Mouse (Mus musculus): ENCODE measurements around the gene Aldh16a1. TPM values are rescaled to one million over a fixed set of nuclear protein-coding genes. Genes with fewer than 3 reads are reported as not detected.

Gene Aldh16a1
- 10 to 100 TPM; 16.9 to 18.6 (median 17.6) TPM for total RNA-seq (2022)

DNA sequence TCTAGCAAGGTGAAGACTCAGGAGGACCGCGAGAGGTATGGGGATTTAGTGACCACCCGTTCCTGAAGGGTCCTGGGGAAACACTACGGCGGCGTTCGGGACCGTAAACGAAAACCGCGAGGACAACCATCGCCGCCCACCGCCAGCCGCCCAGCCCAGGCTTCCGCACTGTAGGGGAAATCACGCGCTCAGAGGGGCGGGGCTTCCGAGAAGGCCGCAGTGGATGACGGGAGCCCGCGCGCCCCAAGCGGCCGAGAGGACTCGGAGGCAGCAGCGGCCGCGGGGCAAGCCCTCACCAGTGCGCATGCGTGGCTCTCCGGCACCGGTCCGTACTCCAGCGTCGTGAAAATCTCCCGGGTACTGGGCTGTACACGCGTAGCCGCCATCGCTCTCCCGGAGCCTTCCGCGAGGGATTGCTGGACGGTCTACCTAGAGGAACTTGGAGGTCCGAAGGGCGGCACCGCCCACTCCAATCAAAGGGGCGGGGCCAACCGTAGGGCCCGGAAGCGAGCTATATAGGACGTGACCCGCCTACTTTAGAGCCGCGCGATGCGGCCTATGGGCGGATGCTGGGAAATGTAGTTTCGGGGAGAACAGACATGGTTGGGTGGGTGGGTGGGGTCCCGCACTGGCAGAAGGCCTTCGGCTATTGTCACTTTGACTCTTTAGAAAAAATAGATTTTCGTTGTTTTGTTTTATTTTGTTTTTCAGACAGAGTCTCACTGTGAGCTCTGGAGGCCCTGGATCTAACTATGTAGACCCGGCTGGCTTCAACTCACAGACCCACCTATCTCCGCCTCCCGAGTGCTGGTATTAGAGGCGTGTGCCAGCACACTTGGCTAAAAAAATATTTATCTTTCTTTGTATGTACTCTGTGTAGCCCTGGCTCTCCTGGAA lies at the start of gene Aldh16a1, which contains the start of gene Pih1d1:
TSS of gene Aldh16a1 (minus strand) at position 489 of the 897 bp plus-strand sequence.
TSS of gene Pih1d1 (plus strand) at position 208 of the 897 bp plus-strand sequence.
- peak; percentile 93 to 98 for DNase-seq (ENCODE audit: low spot score in 2 of 2)

DNA sequence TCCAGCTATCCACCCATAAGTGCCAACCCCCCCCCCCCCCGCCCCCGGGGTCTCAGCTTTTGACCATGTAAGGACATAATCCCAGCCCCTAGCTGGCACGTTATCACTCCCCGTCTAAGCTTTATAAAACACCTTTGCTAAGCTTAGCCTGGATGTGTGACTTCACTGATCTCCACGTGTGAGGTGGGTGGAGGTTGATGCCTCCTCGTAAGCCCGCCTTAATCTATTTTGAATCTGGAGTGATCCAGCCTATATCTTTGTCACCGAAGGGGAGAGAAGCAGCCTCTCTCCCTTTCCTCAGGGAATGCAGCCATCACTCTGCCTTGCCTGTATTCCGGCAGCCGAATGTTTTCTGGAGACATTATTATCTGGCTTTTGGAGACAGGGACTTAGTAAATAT lies 48.3 kb upstream of the Aldh16a1 start:
- DNase-seq (ENCODE audit: low spot score in 2 of 2), result no peak

DNA sequence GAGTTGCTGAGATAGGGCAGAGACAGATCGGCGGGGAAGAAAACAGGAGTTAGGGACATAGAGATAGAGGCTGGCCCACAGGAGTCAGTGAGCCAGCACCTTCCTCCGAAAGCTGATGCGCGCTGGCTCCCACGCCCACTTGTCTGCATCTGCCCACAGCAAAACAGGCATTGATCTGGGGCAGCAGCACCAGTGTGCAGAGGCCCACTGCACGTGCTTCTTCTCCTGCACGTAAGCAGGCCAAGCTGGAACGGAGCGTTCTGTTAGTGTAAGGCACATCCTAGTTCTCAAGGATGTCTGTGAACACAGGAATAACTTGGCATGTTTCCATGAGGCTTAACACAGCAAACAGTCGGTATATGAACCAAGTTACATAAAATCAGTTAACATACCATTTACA lies 44.6 kb upstream of the Aldh16a1 start:
- DNase-seq (ENCODE audit: low spot score in 2 of 2), result no peak

DNA sequence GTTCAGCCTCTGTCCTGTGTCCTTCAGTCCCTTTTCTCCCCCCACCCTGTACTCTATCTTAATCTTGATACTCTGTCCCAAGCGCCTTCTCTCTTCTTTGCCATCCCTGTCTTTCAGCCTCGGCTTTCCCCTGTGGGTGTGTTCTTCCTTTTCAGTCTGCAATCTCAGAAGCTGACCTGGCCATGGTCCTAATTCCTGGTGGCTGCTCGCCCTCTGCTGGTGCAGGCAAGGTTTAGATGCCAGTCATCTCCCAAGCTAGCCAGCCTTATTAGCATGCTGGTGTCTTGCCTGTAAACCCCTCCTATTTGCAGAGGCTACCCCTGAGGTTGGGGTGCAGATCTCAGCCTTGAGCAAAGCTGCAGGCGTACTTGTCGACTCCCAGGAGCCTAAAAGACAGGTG lies 44.1 kb upstream of the Aldh16a1 start:
- peak; percentile 69 to 71 for DNase-seq (ENCODE audit: low spot score in 2 of 2)

DNA sequence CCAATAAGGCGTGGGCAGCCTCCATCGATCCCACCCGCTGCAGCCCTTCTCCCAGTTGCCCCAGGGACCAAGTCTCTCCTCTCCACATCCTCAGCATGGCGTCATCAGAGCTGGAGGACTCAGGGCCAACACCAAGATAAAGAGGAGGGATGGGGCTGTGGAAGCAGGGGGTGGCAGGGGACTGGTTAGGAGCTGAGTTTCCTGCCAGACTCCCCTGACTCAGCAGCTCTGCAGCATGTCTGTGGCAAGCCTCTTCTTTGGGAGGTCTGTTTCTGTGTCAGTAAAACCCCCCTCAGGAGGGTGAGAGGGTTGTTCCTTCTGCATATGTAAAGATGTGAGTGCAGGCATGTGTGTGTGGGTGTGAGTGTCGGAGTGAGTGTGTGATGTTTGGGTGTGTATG lies 42.6 kb upstream of the Aldh16a1 start:
- no peak for DNase-seq (ENCODE audit: low spot score in 2 of 2)

DNA sequence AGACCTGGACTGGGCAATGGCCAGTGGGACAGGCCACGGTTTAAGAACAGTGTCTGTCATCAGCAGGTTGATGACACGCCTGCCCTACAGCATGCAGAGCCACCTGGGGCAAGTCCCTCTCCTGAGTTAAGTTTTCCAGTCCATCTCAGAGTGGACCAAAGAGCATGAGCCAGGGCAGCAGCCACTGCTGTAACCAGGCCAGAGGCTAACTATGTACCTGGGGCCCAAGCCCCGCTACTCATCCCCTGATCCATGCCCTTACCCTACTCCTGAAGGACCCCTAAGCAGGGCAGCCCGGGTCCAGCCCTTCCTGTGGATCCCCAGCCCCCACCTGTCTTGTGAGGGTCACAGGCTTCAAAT lies 41.8 kb upstream of the Aldh16a1 start:
- no peak for DNase-seq (ENCODE audit: low spot score in 2 of 2)

DNA sequence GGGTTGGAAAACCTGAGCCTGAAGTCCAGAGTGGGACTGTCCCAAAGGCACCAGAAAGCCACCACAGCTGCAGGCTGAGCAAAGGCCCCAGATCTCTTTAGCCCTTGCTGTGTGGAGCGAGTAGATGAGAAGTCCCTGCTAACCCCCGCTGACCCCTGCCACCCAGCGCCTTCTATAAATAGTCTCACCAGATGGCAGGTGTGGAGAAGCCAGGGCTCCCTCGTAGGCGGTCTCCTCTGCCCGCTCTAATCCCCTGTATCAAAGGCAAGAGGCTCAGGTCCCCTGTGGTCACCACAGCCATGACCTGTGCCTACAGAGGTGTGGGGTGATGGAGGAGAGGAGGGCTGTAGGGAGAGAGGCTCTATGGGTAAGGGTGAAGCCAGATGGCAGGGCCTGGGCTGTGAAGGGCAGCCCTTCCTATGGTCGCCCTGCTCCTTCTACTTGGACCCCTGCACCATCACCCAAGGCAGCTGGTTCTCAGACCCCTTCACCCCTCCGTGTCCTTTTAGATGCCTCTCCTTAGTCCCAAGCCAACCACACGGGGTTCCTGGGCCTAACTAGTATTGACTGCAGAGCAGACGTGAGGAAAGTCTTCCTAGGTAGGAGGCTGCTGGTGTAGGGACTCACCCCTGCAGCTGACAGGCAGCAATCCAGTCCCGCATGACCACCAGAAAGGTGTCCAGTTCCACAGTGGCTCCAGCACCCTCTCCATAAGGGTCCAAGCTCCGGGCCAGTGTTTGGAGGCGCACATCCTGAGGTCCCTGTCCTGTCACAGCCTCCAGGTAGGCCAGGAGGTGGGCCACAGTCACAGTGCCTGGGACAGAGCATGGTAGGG lies 41.2 kb upstream of the Aldh16a1 start:
- no peak for DNase-seq (ENCODE audit: low spot score in 2 of 2)

DNA sequence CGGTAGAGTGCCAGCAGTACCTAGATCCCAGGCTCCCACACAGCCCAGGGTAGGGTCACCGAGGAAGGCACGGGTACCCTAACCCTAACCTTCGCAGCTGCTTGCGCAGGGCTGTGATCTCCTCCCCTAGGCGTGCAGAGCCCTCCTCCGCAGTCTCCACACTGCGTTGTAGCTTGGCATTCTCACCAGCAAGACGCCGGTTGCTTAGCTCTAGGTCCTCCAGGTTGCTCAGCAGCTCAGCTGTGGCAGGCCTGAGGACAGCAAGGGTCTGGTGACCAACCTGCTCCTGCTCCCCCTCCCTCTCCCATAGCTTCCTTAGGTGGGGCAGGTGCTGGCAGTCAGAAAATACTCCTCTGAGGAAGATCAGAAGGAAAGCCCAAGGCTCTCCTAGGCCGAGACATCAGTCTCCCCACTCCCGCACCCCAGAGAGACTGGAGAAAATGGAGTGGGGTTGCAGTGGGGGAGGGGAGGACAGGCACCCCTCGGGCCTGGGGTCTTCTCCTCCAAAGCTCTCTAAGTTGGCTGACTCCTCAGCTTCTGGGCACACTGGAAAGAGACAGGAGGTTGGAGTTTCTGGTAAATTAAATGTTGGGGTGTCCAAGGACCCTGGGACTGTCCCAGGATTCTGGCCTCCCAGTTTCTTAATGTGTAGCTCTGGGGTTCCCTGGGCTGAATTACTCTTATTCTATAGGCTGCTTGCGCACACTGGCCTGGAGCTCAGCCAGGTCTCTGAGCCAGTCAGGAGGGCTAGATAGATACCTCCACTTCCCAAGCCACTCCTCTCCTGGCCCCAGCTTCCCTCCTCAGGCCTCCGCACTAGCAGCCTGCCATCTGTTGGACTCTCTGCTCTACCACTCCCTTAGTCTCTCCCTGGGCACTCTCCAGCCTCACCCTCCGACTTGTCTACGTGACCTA lies 39.7 kb upstream of the Aldh16a1 start:
- no peak for DNase-seq (ENCODE audit: low spot score in 2 of 2)

DNA sequence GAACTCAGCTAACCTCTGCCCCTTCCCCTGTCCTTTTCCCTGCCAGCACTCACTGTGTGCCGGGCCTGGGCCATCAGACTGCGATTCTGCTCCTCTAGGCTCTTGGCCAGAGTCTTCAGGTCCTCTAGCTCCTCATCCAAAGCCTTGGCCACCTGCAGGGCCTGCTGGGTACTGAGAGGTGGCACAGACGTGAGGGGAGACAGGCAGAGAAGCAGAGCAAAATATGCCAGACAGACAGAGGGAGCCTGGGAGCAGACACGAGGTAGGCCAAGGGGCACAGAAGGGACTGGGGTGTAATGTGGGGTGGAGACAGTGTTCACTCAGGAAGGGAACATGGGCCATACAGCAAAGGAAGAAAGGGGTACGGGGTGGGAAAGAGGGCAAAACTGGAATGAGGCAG lies 39.0 kb upstream of the Aldh16a1 start:
- no peak for DNase-seq (ENCODE audit: low spot score in 2 of 2)

DNA sequence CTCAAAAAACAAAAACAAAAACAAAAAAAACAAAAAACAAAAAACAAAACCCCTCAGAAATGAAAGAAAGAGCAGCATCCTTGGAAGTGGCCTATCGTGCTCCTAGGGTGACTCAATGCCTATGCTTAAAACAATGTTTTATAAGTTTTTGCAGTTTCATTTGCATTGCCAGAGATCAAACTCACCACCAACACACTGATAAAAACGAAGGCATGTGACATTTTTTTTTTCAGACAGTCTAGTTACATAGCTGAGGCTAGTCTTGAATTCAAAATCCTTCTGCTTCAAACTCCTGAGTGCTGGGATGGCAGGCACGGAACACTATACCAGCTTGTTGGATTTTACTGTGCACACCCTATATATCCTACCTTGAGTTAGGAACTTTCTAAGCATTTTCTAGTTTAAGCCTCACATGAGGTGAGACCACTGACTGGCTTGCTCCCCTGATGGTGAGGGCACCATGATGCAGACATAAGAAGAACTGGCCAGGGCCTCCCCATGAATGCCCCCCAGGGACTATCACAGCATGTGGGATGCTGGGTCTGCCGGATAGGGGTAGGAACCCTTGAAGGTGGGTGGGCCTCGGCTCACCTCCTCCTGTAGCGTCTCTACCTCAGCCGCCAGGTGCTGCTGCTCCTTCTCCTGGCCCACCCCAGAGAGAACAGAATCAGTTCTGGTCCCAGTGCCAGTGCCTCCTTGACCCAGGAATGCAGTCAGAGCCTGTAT lies 38.4 kb upstream of the Aldh16a1 start:
- DNase-seq (ENCODE audit: low spot score in 2 of 2), result no peak

DNA sequence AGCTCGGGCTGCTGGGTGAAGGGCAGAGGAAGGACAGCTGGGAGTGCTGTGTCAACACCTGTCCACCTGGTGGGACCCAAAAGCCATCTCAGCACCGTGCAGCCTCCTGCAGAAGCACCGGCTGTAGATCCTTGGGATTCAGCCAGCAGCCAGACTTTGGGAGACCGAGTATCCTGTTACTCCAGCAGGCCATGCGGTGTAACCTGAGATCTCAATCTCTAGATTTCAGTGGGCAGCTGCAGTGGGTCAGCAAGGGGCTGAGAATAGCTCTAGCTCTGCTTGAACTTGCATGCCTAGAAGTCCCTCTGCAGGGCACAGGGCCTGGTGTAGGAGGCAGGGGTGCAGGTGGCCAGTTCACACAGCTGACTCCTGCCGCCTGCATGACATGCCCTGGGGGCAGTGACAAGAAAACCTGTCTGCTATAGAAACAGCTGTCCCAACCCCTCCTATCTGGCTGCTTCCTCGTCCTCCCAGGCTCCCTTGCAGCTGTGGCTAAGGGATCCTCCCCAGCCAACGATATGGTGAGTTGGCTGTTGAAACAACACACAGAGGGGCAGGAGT lies 37.5 kb upstream of the Aldh16a1 start:
- DNase-seq (ENCODE audit: low spot score in 2 of 2), result no peak

DNA sequence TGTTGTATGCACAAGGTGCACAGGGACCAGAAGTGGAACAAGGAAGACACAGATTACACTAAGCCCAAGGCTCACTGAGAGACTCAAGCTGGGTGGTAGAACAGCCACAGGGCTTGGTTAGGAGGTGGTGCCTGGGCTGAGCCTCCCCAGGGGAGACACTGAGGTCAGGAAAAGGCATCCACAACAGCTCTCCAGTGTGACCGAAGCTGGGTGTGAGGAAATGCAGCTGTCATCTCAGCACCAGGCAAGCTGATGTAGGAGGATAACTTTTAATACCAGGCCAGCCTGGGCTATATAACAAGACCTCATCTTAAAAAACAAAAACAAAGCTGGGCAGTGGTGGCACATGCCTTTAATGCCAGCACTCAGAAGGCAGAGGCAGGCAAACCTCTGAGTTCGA lies 36.8 kb upstream of the Aldh16a1 start:
- DNase-seq (ENCODE audit: low spot score in 2 of 2), result no peak

DNA sequence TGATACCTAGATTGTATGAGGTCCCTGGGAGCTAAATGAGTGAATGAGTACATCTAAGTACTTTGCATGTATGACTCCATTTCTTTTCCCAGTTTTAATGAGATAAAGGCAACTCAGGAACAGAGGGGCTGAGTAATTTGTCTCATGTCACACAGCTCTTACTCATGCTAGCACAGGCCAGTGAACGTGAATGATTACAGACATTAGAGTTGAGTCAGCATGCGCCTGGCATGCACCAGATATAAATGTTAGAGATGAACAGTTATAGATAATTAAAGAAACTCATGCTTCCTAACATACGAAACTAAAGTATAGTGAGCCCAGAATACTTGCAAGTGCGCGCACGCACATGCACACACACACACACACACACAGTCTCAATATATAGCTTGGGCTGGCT lies 35.8 kb upstream of the Aldh16a1 start:
- DNase-seq (ENCODE audit: low spot score in 2 of 2), result no peak

DNA sequence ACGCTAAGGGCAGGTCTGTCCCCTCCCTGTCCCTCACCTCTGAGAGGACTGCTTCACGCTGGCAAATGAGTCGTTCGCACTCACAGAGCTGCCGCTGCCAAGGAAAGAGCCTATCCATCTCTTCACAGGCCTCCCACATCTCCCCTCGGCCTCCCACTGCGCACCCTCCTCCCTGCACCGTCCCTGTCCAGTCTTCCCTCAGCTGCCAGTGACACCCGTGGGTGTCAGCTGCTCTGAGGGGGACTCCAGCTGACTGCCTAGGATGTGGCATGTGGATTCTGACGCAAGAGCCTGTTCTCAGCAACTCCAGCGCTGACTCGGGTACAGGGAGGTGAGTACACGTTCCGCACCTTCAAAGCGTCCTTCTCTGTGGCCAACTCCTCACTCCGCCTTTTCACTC lies 35.2 kb upstream of the Aldh16a1 start:
- no peak for DNase-seq (ENCODE audit: low spot score in 2 of 2)

DNA sequence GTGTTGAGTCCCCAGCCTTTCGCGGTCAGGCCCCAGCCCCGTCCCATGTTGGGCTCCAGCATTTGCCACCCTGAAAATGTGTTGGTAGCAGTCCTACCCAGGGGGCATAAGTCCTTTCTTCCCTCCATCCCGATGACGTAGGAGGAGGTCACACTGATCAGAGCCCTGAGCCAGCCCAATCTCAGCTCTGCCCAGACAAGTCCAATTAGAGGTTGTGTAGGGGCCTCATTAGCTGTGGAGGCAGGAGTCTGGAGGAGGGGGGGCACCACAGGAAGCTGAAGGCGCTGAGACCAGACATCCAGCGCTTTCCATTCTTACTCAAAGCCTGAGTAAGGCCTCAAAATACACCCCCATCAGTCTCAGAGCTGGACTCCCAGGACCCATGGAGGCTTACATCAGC lies 31.5 kb upstream of the Aldh16a1 start:
- DNase-seq (ENCODE audit: low spot score in 2 of 2), result no peak

DNA sequence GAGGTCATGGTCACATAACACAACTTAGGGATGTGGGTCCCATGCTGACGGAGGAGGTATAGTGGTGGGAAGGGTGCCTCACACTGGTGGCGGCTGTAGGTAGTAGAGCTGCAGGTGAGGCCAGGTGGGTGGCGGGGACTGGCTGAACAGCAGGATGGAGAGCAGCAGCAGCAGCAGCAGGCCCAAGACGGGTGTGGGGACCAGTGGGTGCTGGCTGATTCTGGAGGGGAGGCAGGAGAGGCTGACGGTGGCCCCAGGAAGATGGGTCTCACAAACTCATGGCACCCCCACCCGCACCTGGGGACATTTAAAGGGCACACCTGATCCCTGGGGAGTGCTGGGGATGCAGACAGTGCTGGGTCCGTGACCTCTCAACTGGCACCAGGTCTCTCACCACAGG lies 29.3 kb upstream of the Aldh16a1 start:
- no peak for DNase-seq (ENCODE audit: low spot score in 2 of 2)

DNA sequence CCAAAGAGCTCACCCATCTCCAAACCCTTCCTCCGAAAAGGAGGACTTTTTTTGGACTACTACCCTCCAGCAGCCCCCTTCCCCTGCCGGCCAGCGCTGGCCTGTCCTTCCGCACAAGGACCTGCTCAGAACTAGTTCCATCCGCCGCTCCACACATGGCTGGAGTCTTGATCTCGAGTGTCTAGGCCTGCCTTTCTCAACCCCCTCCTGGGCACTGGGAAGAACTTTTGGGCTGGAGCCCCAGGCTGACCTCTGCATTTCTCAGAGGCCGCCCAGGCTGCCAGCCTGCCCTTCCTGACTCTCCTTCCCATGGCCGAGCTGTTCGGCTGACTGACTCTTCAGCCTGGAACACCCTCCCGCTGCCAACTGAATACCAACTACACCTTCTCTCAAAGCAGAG lies 28.2 kb upstream of the Aldh16a1 start:
- DNase-seq (ENCODE audit: low spot score in 2 of 2), result no peak

DNA sequence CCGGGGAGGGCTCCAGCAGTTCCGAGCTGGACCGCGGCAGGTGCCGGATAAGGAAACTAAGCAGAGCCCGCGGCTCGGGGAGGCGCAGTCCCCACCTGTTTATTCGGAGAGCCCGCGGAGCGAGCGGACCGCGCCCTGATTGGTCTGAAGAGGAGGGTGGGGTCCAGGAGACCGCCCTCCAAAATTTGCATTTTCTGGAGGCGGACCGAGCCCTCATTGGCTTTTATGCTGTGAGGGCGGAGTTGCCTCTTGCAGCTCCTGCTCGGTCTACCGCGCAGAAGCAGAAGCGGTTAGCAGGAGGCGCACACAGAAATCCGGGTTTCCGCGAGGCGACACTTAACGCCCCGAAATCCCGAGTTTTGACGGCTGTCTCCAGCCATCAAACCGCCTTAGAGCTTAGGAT lies 27.8 kb upstream of the Aldh16a1 start:
- peak; percentile 81 to 82 for DNase-seq (ENCODE audit: low spot score in 2 of 2)

DNA sequence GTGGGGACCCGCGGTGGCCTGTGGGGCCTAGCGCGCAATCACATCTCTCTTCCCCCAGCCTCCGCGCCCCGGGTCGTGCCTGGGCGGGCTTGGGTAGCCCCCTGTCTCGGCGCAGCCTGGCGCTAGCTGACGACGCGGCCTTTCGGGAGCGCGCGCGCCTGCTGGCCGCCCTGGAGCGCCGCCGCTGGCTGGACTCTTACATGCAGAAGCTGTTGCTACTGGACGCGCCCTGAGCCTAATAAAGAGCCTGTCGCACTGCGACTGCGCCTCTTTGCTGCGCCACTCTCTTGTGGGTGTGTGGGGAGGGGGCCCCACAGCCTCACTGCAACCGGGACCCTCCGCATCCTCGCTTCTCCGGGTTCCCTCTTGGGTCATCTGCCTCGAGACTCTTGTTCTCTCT lies 27.2 kb upstream of the Aldh16a1 start:
- DNase-seq (ENCODE audit: low spot score in 2 of 2), result no peak

DNA sequence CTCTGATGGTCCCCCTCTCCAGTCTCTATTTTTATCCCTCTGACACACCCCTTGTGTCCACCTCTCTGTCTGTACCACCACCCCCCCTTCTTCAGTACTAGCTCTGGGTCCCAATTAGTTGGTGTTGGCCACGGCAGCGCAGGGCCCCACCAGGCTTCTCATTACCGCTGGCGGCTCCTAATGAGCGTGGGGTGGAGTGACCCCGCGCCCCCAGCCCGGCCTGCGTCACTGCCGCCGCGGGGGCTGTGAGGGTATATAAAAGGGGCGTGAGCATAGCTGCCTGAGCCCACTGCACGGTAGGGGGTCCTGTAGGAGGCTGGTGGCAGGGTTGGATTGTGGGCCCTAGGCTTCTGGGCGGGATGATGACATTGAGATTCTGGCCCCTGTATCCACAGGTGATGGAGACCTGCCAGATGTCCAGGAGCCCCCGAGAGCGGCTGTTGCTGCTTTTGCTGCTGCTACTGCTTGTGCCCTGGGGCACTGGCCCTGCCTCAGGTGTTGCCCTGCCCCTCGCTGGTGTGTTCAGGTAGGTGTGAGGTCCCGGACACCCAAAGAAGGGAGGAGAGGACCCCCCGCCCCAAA lies 26.6 kb upstream of the Aldh16a1 start, which contains the start of gene Pth2:
TSS of gene Pth2 (plus strand) at position 100 of the 582 bp plus-strand sequence.
- no peak for DNase-seq (ENCODE audit: low spot score in 2 of 2)
